Mouse (Mus musculus): ENCODE measurements around the gene Zfyve1.

GRCm38 (mm10) chr12:83596191-83596954 is 649 bp downstream of the Zfyve1 start:
- TF ChIP-seq CTCF (IDR thresholded peaks at IDR 0.05; ENCODE audit: low read depth, low read length) (no peak), POLR2A (IDR thresholded peaks at IDR 0.05; ENCODE audit: borderline replicate concordance, low read depth, low read length) (no peak)

All from bone marrow macrophage, adult 2 months (primary cell).